Mouse (Mus musculus) forebrain, postnatal 0 days (tissue): Measurements from ENCODE around the gene Frmd5. TPM values are rescaled to one million over a fixed set of nuclear protein-coding genes. Genes with fewer than 3 reads are reported as not detected.
A peak's percentile ranks its signal among the peaks of the same experiment; 100 is the strongest.

Experiments
- ATAC-seq: fragments of 200-750 bp; cut with Nextera tagmentation; 2 replicates; pipeline ENCODE4 v1.8.0; 2017; ENCODE audit warnings: mild to moderate bottlenecking, moderate library complexity
- DNase-seq: peaks from one replicate; pipeline ENCODE4 v3.0.0-alpha.2; 2015
- H3K27ac ChIP-seq: fragments of 300-500 bp; sonication (generic); 2 replicates; pipeline ENCODE4 v1.5.1; 2014; ENCODE audit warnings: low read depth, mild to moderate bottlenecking, antibody characterized with exemption, low read length, moderate library complexity, mixed read lengths
- H3K27me3 ChIP-seq: fragments of 300-500 bp; sonication (generic); 2 replicates; pipeline ENCODE4 v1.6.1; 2014; ENCODE audit warnings: mild to moderate bottlenecking, low read length, mixed read lengths; ENCODE audit not compliant: insufficient read depth
- H3K36me3 ChIP-seq: fragments of 300-500 bp; sonication (generic); 2 replicates; pipeline ENCODE4 v1.6.1; 2014; ENCODE audit warnings: mild to moderate bottlenecking, moderate library complexity; ENCODE audit not compliant: insufficient read depth
- H3K4me1 ChIP-seq: fragments of 300-500 bp; sonication (generic); 2 replicates; pipeline ENCODE4 v1.6.1; 2014; ENCODE audit warnings: antibody characterized with exemption; ENCODE audit not compliant: insufficient read depth
- H3K4me2 ChIP-seq: fragments of 300-500 bp; sonication (generic); 2 replicates; pipeline ENCODE4 v1.6.1; 2014; ENCODE audit warnings: low read depth, mild to moderate bottlenecking, moderate library complexity
- H3K4me3 ChIP-seq: fragments of 300-500 bp; sonication (generic); 2 replicates; pipeline ENCODE4 v1.5.1; 2014; ENCODE audit warnings: low read depth, low read length, mixed read lengths
- H3K9ac ChIP-seq: fragments of 300-500 bp; sonication (generic); 2 replicates; pipeline ENCODE4 v1.6.1; 2014; ENCODE audit warnings: mild to moderate bottlenecking
- H3K9me3 ChIP-seq: fragments of 300-500 bp; sonication (generic); 2 replicates; pipeline ENCODE4 v1.6.1; 2016; ENCODE audit warnings: low read length
- CTCF ChIP-seq: sonication (generic); IDR thresholded peaks from 2 replicates; pipeline ENCODE4 v1.5.1; 2016; ENCODE audit warnings: antibody characterized with exemption, control low read depth, low read depth
- WGBS: fragments of 180-500 bp; shearing (Covaris S2); extraction: QIAGEN DNeasy Blood & Tissue Kit; methylation state at CpG from one replicate; pipeline ENCODE4 v1.1.7; 2014; 5-methylcytosine and 5-hydroxymethylcytosine counted together
- polyA plus RNA-seq: library from polyadenylated mRNA; unstranded; fragments of >200 nt; fragmentation: Nextera tagmentation; extraction: Ambion mirVana; gene quantifications from 2 replicates; pipeline ENCODE4 v1.2.1, GENCODE M21; 2015
- total RNA-seq: library from RNA; depleted of rRNA; stranded (reverse); fragments of >200 nt; gene quantifications from 2 replicates; pipeline ENCODE4 v1.2.3, GENCODE M21; 2014

Gene Frmd5
- total and polyA plus RNA-seq, 2 experiments from 2014 or later: 15.7 to 53.3 TPM

- Histone ChIP-seq H3K4me2 (no peak overlapping the region), H3K9me3 (no peaks in the 10 kb centered on the region), H3K27ac (no peak overlapping the region), H3K4me1 (peaks cover 4% of the 10 kb centered on the region), H3K4me3 (no peak overlapping the region), H3K36me3 (no peaks in the 10 kb centered on the region), H3K27me3 (no peaks in the 10 kb centered on the region), H3K9ac (no peak overlapping the region)
- no peak for TF ChIP-seq CTCF
- DNase-seq (no peak), ATAC-seq (peak; percentile 14; the same call in 1 of the 2 replicates)
- 31% methylated on average over 2 of the region's 2 CpGs for WGBS
These were observed 101.1 kb downstream of the Frmd5 start for GRCm38 (mm10) chr2:121705756-121706155.

- 19% methylated on average over 6 of the region's 6 CpGs for WGBS
- Histone ChIP-seq H3K9ac (no peak overlapping the region), H3K36me3 (no peaks in the 10 kb centered on the region), H3K9me3 (no peaks in the 10 kb centered on the region), H3K27ac (no peak overlapping the region), H3K4me1 (peaks cover 8% of the 10 kb centered on the region; the same call in 1 of the 2 replicates), H3K4me3 (no peak overlapping the region), H3K27me3 (no peaks in the 10 kb centered on the region), H3K4me2 (no peak overlapping the region)
- ATAC-seq: no peak
- no peak for TF ChIP-seq CTCF
- no peak for DNase-seq
These were observed 107.6 kb downstream of the Frmd5 start for GRCm38 (mm10) chr2:121699331-121699730.

GRCm38 (mm10) chr2:121695436-121695835, 111.5 kb downstream of the Frmd5 start:
- H3K4me2 ChIP-seq: no peak overlapping the region
- no peaks in the 10 kb centered on the region for H3K36me3 ChIP-seq
- DNase-seq (no peak), ATAC-seq (no peak)
- H3K9ac ChIP-seq: no peak overlapping the region
- no peaks in the 10 kb centered on the region for H3K9me3 ChIP-seq
- H3K27ac ChIP-seq: no peak overlapping the region
- peak; percentile 32 for TF ChIP-seq CTCF
- H3K27me3 ChIP-seq: no peaks in the 10 kb centered on the region
- H3K4me3 ChIP-seq: no peak overlapping the region
- peaks cover 13% of the 10 kb centered on the region; the same call in 1 of the 2 replicates for H3K4me1 ChIP-seq
- 83% methylated on average over 9 of the region's 10 CpGs for whole genome bisulfite sequencing

GRCm38 (mm10) chr2:121688107-121688506, 118.8 kb downstream of the Frmd5 start:
- no peaks in the 10 kb centered on the region for H3K36me3 ChIP-seq
- DNase-seq (no peak), ATAC-seq (no peak)
- no peak overlapping the region for H3K27ac ChIP-seq
- H3K4me3 ChIP-seq: no peak overlapping the region
- no peaks in the 10 kb centered on the region for H3K9me3 ChIP-seq
- no peak for TF ChIP-seq CTCF
- no peaks in the 10 kb centered on the region for H3K27me3 ChIP-seq
- H3K9ac ChIP-seq: no peak overlapping the region
- H3K4me2 ChIP-seq: no peak overlapping the region
- WGBS: 81% methylated on average over 2 of the region's 2 CpGs
- H3K4me1 ChIP-seq: peaks cover 5% of the 10 kb centered on the region; the same call in 1 of the 2 replicates

- WGBS: 94% methylated on average over 8 of the region's 8 CpGs
- TF ChIP-seq CTCF: no peak
- no peak overlapping the region for H3K4me3 ChIP-seq
These were observed 123.3 kb downstream of the Frmd5 start for GRCm38 (mm10) chr2:121683606-121684005.

GRCm38 (mm10) chr2:121682361-121682760, 124.5 kb downstream of the Frmd5 start:
- Histone ChIP-seq H3K4me2 (no peak overlapping the region), H3K27me3 (no peaks in the 10 kb centered on the region), H3K27ac (no peak overlapping the region), H3K4me3 (no peak overlapping the region), H3K9ac (no peak overlapping the region), H3K9me3 (no peaks in the 10 kb centered on the region), H3K36me3 (no peaks in the 10 kb centered on the region), H3K4me1 (no peaks in the 10 kb centered on the region; the same call in 1 of the 2 replicates)
- WGBS: 91% methylated on average over 3 of the region's 3 CpGs
- DNase-seq: no peak
- no peak for TF ChIP-seq CTCF
- ATAC-seq: no peak

More at GRCm38 (mm10) chr2:121683606-121684005, 123.3 kb downstream of the Frmd5 start:
- ATAC-seq (no peak), DNase-seq (no peak)
- Histone ChIP-seq H3K4me2 (no peak overlapping the region), H3K9me3 (no peaks in the 10 kb centered on the region), H3K27me3 (no peaks in the 10 kb centered on the region), H3K27ac (no peak overlapping the region), H3K9ac (no peak overlapping the region), H3K4me1 (no peaks in the 10 kb centered on the region), H3K36me3 (no peaks in the 10 kb centered on the region)

GRCm38 (mm10) chr2:121679711-121680110, 127.2 kb downstream of the Frmd5 start:
- no peak for DNase-seq
- no peak overlapping the region for H3K9ac ChIP-seq
- WGBS: 87% methylated on average over 7 of the region's 7 CpGs
- H3K9me3 ChIP-seq: no peaks in the 10 kb centered on the region
- no peak overlapping the region for H3K27ac ChIP-seq
- H3K4me2 ChIP-seq: no peak overlapping the region
- TF ChIP-seq CTCF: peak; percentile 27; the same call in 1 of the 2 replicates
- H3K4me1 ChIP-seq: no peaks in the 10 kb centered on the region; the same call in 1 of the 2 replicates
- no peaks in the 10 kb centered on the region for H3K36me3 ChIP-seq
- no peak for ATAC-seq
- no peak overlapping the region for H3K4me3 ChIP-seq
- no peaks in the 10 kb centered on the region for H3K27me3 ChIP-seq

GRCm38 (mm10) chr2:121677649-121677986, 129.3 kb downstream of the Frmd5 start:
- ATAC-seq: peak; percentile 6; the same call in 1 of the 2 replicates
- H3K36me3 ChIP-seq: no peaks in the 10 kb centered on the region
- H3K27ac ChIP-seq: peak overlapping the region; percentile 23
- no peak overlapping the region for H3K4me2 ChIP-seq
- no peaks in the 10 kb centered on the region for H3K27me3 ChIP-seq
- DNase-seq: no peak
- 17% methylated on average over 6 of the region's 6 CpGs for WGBS
- no peaks in the 10 kb centered on the region; the same call in 1 of the 2 replicates for H3K4me1 ChIP-seq
- H3K4me3 ChIP-seq: no peak overlapping the region
- no peak for TF ChIP-seq CTCF
- no peaks in the 10 kb centered on the region for H3K9me3 ChIP-seq
- H3K9ac ChIP-seq: 0 out of 2 replicates have a peak overlapping the region, but pooled peaks have one; percentile 10
